Mouse (Mus musculus) ES-Bruce4 (cell line): Measurements from ENCODE around the gene Fbxo47. TPM values are rescaled to one million over a fixed set of nuclear protein-coding genes. Genes with fewer than 3 reads are reported as not detected.

ENCODE experiments used
- H3K27ac ChIP-seq: 2 replicates; pipeline ENCODE4 v1.5.1; 2012; ENCODE audit warnings: low read length, inconsistent platforms; ENCODE audit not compliant: insufficient read depth
- H3K27me3 ChIP-seq: 2 replicates; pipeline ENCODE4 v1.6.1; 2012; ENCODE audit warnings: mild to moderate bottlenecking, low read length, inconsistent platforms; ENCODE audit not compliant: control insufficient read depth, poor library complexity, insufficient read depth, severe bottlenecking
- H3K36me3 ChIP-seq: 2 replicates; pipeline ENCODE4 v1.6.1; 2012; ENCODE audit warnings: inconsistent platforms, mild to moderate bottlenecking, low read length, moderate library complexity; ENCODE audit not compliant: control insufficient read depth, poor library complexity, insufficient read depth, severe bottlenecking
- H3K4me1 ChIP-seq: one replicate; pipeline ENCODE4 v1.8.1; 2011; ENCODE audit warnings: low read length; ENCODE audit not compliant: control insufficient read depth, insufficient read depth
- H3K4me3 ChIP-seq: 2 replicates; pipeline ENCODE4 v1.5.1; 2011; ENCODE audit warnings: low read depth, mild to moderate bottlenecking, low read length
- H3K9ac ChIP-seq: 2 replicates; pipeline ENCODE4 v1.6.1; 2012; ENCODE audit warnings: low read depth, mild to moderate bottlenecking, inconsistent platforms; ENCODE audit not compliant: poor library complexity, severe bottlenecking
- H3K9me3 ChIP-seq: replicated peaks from 2 replicates; pipeline ENCODE4 v1.6.1; 2012; ENCODE audit warnings: mild to moderate bottlenecking, low read length, inconsistent platforms; ENCODE audit not compliant: control insufficient read depth, poor library complexity, insufficient read depth, severe bottlenecking
- CTCF ChIP-seq: IDR thresholded peaks from one replicate; pipeline ENCODE4 v1.8.1; 2011; ENCODE audit warnings: low read depth, low read length
- EP300 ChIP-seq: IDR thresholded peaks from 2 replicates; pipeline ENCODE4 v1.6.1; 2011; ENCODE audit warnings: low read depth, low read length; ENCODE audit not compliant: insufficient read depth
- POLR2A ChIP-seq: IDR thresholded peaks from one replicate; pipeline ENCODE4 v1.8.1; 2011; ENCODE audit warnings: low read length; ENCODE audit not compliant: insufficient read depth
- polyA plus RNA-seq: library from polyadenylated mRNA; stranded (reverse); fragments of >200 nt; gene quantifications from 2 replicates; pipeline ENCODE4 v1.2.4, GENCODE M21; 2011; ENCODE audit warnings: low read depth; ENCODE audit not compliant: missing spikeins, insufficient read depth, insufficient read length

Gene Fbxo47
- polyA plus RNA-seq, 1 experiment, result 2.8 TPM

GRCm38 (mm10) chr11:97891821-97892220 is 7.9 kb upstream of the Fbxo47 start:
- Histone ChIP-seq H3K4me3 (no peak overlapping the region), H3K27ac (no peak overlapping the region), H3K9me3 (peaks cover 4% of the 10 kb centered on the region; the same call in 1 of the 2 replicates), H3K27me3 (no peaks in the 10 kb centered on the region), H3K36me3 (no peaks in the 10 kb centered on the region), H3K9ac (no peak overlapping the region), H3K4me1 (no peaks in the 10 kb centered on the region)
- TF ChIP-seq CTCF, result no peak
- no peak for TF ChIP-seq POLR2A
- no peak for TF ChIP-seq EP300

GRCm38 (mm10) chr11:97885296-97885915 is 1.5 kb upstream of the Fbxo47 start:
- no peaks in the 10 kb centered on the region for H3K9me3 ChIP-seq
- peak overlapping the region; percentile 85 for H3K27ac ChIP-seq
- H3K36me3 ChIP-seq, result no peaks in the 10 kb centered on the region
- peak overlapping the region; percentile 91 for H3K9ac ChIP-seq
- TF ChIP-seq POLR2A (no peak), CTCF (no peak)
- no peaks in the 10 kb centered on the region for H3K27me3 ChIP-seq
- H3K4me1 ChIP-seq, result no peaks in the 10 kb centered on the region
- peak overlapping the region; percentile 91 for H3K4me3 ChIP-seq

- peak overlapping the region; percentile 91 for H3K9ac ChIP-seq
- H3K4me1 ChIP-seq, result no peaks in the 10 kb centered on the region
- peak overlapping the region; percentile 85 for H3K27ac ChIP-seq
- H3K27me3 ChIP-seq, result no peaks in the 10 kb centered on the region
- H3K9me3 ChIP-seq, result no peaks in the 10 kb centered on the region
- no peak for TF ChIP-seq CTCF
- no peak for TF ChIP-seq EP300
- no peak for TF ChIP-seq POLR2A
- H3K4me3 ChIP-seq, result peak overlapping the region; percentile 91
- no peaks in the 10 kb centered on the region for H3K36me3 ChIP-seq
Measured at GRCm38 (mm10) chr11:97884601-97885185, 739 bp upstream of the Fbxo47 start.

- H3K27ac ChIP-seq, result peak overlapping the region; percentile 97
- peak overlapping the region; percentile 91 for H3K9ac ChIP-seq
- no peaks in the 10 kb centered on the region for H3K27me3 ChIP-seq
- no peaks in the 10 kb centered on the region for H3K36me3 ChIP-seq
- H3K4me1 ChIP-seq, result no peaks in the 10 kb centered on the region
- TF ChIP-seq CTCF, result no peak
- peak; percentile 46 for TF ChIP-seq POLR2A
- H3K9me3 ChIP-seq, result no peaks in the 10 kb centered on the region
- H3K4me3 ChIP-seq, result peak overlapping the region; percentile 95
Measured at GRCm38 (mm10) chr11:97883542-97883917, 424 bp downstream of the Fbxo47 start.

GRCm38 (mm10) chr11:97880362-97880761 is 3.6 kb downstream of the Fbxo47 start:
- Histone ChIP-seq H3K27me3 (no peaks in the 10 kb centered on the region), H3K36me3 (no peaks in the 10 kb centered on the region), H3K9ac (no peak overlapping the region), H3K4me3 (no peak overlapping the region), H3K9me3 (no peaks in the 10 kb centered on the region), H3K27ac (no peak overlapping the region), H3K4me1 (no peaks in the 10 kb centered on the region)
- TF ChIP-seq EP300 (no peak), POLR2A (no peak), CTCF (no peak)

GRCm38 (mm10) chr11:97877341-97877740 is 6.6 kb downstream of the Fbxo47 start:
- TF ChIP-seq CTCF, result no peak
- TF ChIP-seq POLR2A, result no peak
- TF ChIP-seq EP300, result no peak
- H3K9ac ChIP-seq, result no peak overlapping the region
- no peak overlapping the region for H3K27ac ChIP-seq
- H3K27me3 ChIP-seq, result no peaks in the 10 kb centered on the region
- no peak overlapping the region for H3K4me3 ChIP-seq
- H3K4me1 ChIP-seq, result no peaks in the 10 kb centered on the region
- H3K9me3 ChIP-seq, result no peaks in the 10 kb centered on the region
- H3K36me3 ChIP-seq, result no peaks in the 10 kb centered on the region
